Mouse (Mus musculus) hindbrain, embryonic 14.5 days (tissue): ENCODE data around the gene Ttc9c. TPM values are rescaled to one million over a fixed set of nuclear protein-coding genes. Genes with fewer than 3 reads are reported as not detected.

ENCODE experiments used
- ATAC-seq: fragments of 200-750 bp; cut with Nextera tagmentation; 2 replicates; pipeline ENCODE4 v1.8.0; 2017; ENCODE audit warnings: moderate number of reproducible peaks, mild to moderate bottlenecking, moderate TSS enrichment, moderate library complexity; ENCODE audit not compliant: low FRiP score
- DNase-seq: peaks from one replicate; pipeline ENCODE4 v3.0.0-alpha.2; 2015; ENCODE audit warnings: low spot score
- H3K27ac ChIP-seq: fragments of 300-500 bp; sonication (generic); 2 replicates; pipeline ENCODE4 v1.5.1; 2014; ENCODE audit warnings: mild to moderate bottlenecking, moderate library complexity
- H3K27me3 ChIP-seq: fragments of 300-500 bp; sonication (generic); 2 replicates; pipeline ENCODE4 v1.6.1; 2014; ENCODE audit warnings: mild to moderate bottlenecking, low read length, mixed read lengths; ENCODE audit not compliant: control insufficient read depth, insufficient read depth
- H3K36me3 ChIP-seq: fragments of 300-500 bp; sonication (generic); replicated peaks from 2 replicates; pipeline ENCODE4 v1.6.1; 2014; ENCODE audit not compliant: control insufficient read depth, insufficient read depth
- H3K4me1 ChIP-seq: fragments of 300-500 bp; sonication (generic); replicated peaks from 2 replicates; pipeline ENCODE4 v1.6.1; 2014; ENCODE audit warnings: antibody characterized with exemption, low read length, mixed read lengths; ENCODE audit not compliant: control insufficient read depth, insufficient read depth
- H3K4me2 ChIP-seq: fragments of 300-500 bp; sonication (generic); replicated peaks from 2 replicates; pipeline ENCODE4 v1.6.1; 2014; ENCODE audit warnings: mild to moderate bottlenecking, moderate library complexity
- H3K4me3 ChIP-seq: fragments of 300-500 bp; sonication (generic); replicated peaks from 2 replicates; pipeline ENCODE4 v1.5.1; 2014; ENCODE audit warnings: mild to moderate bottlenecking, low read length
- H3K9ac ChIP-seq: fragments of 300-500 bp; sonication (generic); 2 replicates; pipeline ENCODE4 v1.6.1; 2014
- H3K9me3 ChIP-seq: fragments of 300-500 bp; sonication (generic); 2 replicates; pipeline ENCODE4 v1.6.1; 2016; ENCODE audit warnings: low read length; ENCODE audit not compliant: control insufficient read depth
- WGBS: fragments of 180-500 bp; shearing (Covaris S2); extraction: QIAGEN DNeasy Blood & Tissue Kit; methylation state at CpG from one replicate; pipeline ENCODE4 v1.1.7; 2014; 5-methylcytosine and 5-hydroxymethylcytosine counted together
- polyA plus RNA-seq: library from polyadenylated mRNA; unstranded; fragments of >200 nt; fragmentation: Nextera tagmentation; extraction: Ambion mirVana; gene quantifications from 2 replicates; pipeline ENCODE4 v1.2.1, GENCODE M21; 2014

The Ttc9c gene
- polyA plus RNA-seq, 1 experiment from 2014 or later: 46.9 TPM

- no peaks in the 10 kb centered on the region for H3K9me3 ChIP-seq
- peak overlapping the region; percentile 76 for H3K4me2 ChIP-seq
- 68% methylated on average over 3 of the region's 3 CpGs for WGBS
- peaks cover 35% of the 10 kb centered on the region for H3K36me3 ChIP-seq
- peaks cover 32% of the 10 kb centered on the region for H3K4me1 ChIP-seq
- H3K27me3 ChIP-seq: no peaks in the 10 kb centered on the region
- H3K27ac ChIP-seq: no peak overlapping the region
- H3K9ac ChIP-seq: peak overlapping the region; percentile 84
- 0 out of 2 replicates have a peak overlapping the region, but pooled peaks have one; percentile 7 for H3K4me3 ChIP-seq
- DNase-seq: no peak
- no peak for ATAC-seq
Observed at GRCm38 (mm10) chr19:8817001-8817400, 2.1 kb downstream of the Ttc9c start.

- no peak overlapping the region for H3K4me3 ChIP-seq
- H3K9ac ChIP-seq: no peak overlapping the region
- H3K4me2 ChIP-seq: peak overlapping the region; percentile 17; the same call in 1 of the 2 replicates
- no peak overlapping the region for H3K27ac ChIP-seq
- ATAC-seq (no peak), DNase-seq (no peak)
- H3K4me1 ChIP-seq: peaks cover 22% of the 10 kb centered on the region
- H3K36me3 ChIP-seq: peaks cover 45% of the 10 kb centered on the region
- no peaks in the 10 kb centered on the region for H3K9me3 ChIP-seq
- WGBS: 75% methylated on average over 11 of the region's 11 CpGs
- no peaks in the 10 kb centered on the region for H3K27me3 ChIP-seq
Observed at GRCm38 (mm10) chr19:8815812-8816211, 3.3 kb downstream of the Ttc9c start.

GRCm38 (mm10) chr19:8806810-8807209 lies 12.3 kb downstream of the Ttc9c start:
- Histone ChIP-seq H3K36me3 (peaks cover 66% of the 10 kb centered on the region), H3K27me3 (no peaks in the 10 kb centered on the region), H3K4me1 (peaks cover 7% of the 10 kb centered on the region; the same call in 1 of the 2 replicates), H3K4me2 (no peak overlapping the region), H3K9me3 (no peaks in the 10 kb centered on the region), H3K9ac (no peak overlapping the region), H3K27ac (no peak overlapping the region), H3K4me3 (no peak overlapping the region)
- DNase-seq (no peak), ATAC-seq (no peak)
- 94% methylated on average over 5 of the region's 5 CpGs for WGBS

GRCm38 (mm10) chr19:8803879-8804660 lies 15.1 kb downstream of the Ttc9c start:
- H3K27ac ChIP-seq: no peak overlapping the region
- no peak overlapping the region for H3K4me3 ChIP-seq
- ATAC-seq: no peak
- H3K36me3 ChIP-seq: peaks cover 45% of the 10 kb centered on the region
- DNase-seq: no peak
- H3K9me3 ChIP-seq: no peaks in the 10 kb centered on the region
- H3K4me1 ChIP-seq: peaks cover 11% of the 10 kb centered on the region; the same call in 1 of the 2 replicates
- H3K27me3 ChIP-seq: no peaks in the 10 kb centered on the region
- H3K9ac ChIP-seq: no peak overlapping the region
- no peak overlapping the region for H3K4me2 ChIP-seq
- WGBS: 90% methylated on average over 11 of the region's 11 CpGs

GRCm38 (mm10) chr19:8803204-8803780 lies 15.8 kb downstream of the Ttc9c start:
- Histone ChIP-seq H3K4me1 (peaks cover 11% of the 10 kb centered on the region; the same call in 1 of the 2 replicates), H3K4me2 (peak overlapping the region; percentile 84), H3K9ac (peak overlapping the region; percentile 22), H3K27me3 (no peaks in the 10 kb centered on the region), H3K36me3 (peaks cover 37% of the 10 kb centered on the region), H3K27ac (no peak overlapping the region), H3K9me3 (no peaks in the 10 kb centered on the region), H3K4me3 (peak overlapping the region; percentile 44)
- 85% methylated on average over 9 of the region's 9 CpGs for WGBS
- ATAC-seq (no peak), DNase-seq (no peak)

- Histone ChIP-seq H3K4me1 (peaks cover 18% of the 10 kb centered on the region), H3K4me2 (peak within 1 kb of the TSS; percentile 84), H3K36me3 (peaks cover 27% of the 10 kb centered on the region), H3K4me3 (peak within 1 kb of the TSS; percentile 44), H3K9ac (peak within 1 kb of the TSS; percentile 57), H3K27me3 (no peaks in the 10 kb centered on the region), H3K27ac (peak within 1 kb of the TSS; percentile 84), H3K9me3 (no peaks in the 10 kb centered on the region)
- WGBS: under 1% methylated on average over 30 of the region's 30 CpGs
- DNase-seq (peak; percentile 95), ATAC-seq (peak; percentile 98)
Observed at GRCm38 (mm10) chr19:8802130-8802821, 16.9 kb downstream of the Ttc9c start, which contains the start of gene Zbtb3. Gene Zbtb3, plus strand, starts transcription at chr19:8802555.

- no peaks in the 10 kb centered on the region for H3K27me3 ChIP-seq
- peak overlapping the region; percentile 94 for H3K4me2 ChIP-seq
- H3K4me3 ChIP-seq: peak overlapping the region; percentile 69
- peaks cover 18% of the 10 kb centered on the region for H3K4me1 ChIP-seq
- peaks cover 23% of the 10 kb centered on the region for H3K36me3 ChIP-seq
- H3K9ac ChIP-seq: no peak overlapping the region
- ATAC-seq (no peak), DNase-seq (no peak)
- H3K9me3 ChIP-seq: no peaks in the 10 kb centered on the region
- peak overlapping the region; percentile 61; the same call in 1 of the 2 replicates for H3K27ac ChIP-seq
Observed at GRCm38 (mm10) chr19:8798947-8799315, 20.2 kb downstream of the Ttc9c start.

GRCm38 (mm10) chr19:8798264-8798946 lies 20.7 kb downstream of the Ttc9c start, which contains the start of gene Polr2g:
Gene Polr2g, minus strand, starts transcription at chr19:8798577.
- WGBS: 2% methylated on average over 25 of the region's 25 CpGs
- Histone ChIP-seq H3K9me3 (no peaks in the 10 kb centered on the region), H3K4me3 (peak within 1 kb of the TSS; percentile 69), H3K4me1 (peaks cover 18% of the 10 kb centered on the region), H3K36me3 (peaks cover 29% of the 10 kb centered on the region), H3K27me3 (no peaks in the 10 kb centered on the region), H3K4me2 (peak within 1 kb of the TSS; percentile 94), H3K9ac (peak within 1 kb of the TSS; percentile 77), H3K27ac (peak within 1 kb of the TSS; percentile 61)
- DNase-seq (peak; percentile 91), ATAC-seq (peak; percentile 70)
